8 mouse cellular contexts compared by ENCODE assay signal in genomic region chr4:115095671-115096434, GRCm38 (mm10). TPM values are rescaled to one million over a fixed set of nuclear protein-coding genes. Genes with fewer than 3 reads are reported as not detected.
DNase-seq lines count a peak whose midpoint lies in the region; ATAC-seq and TF ChIP-seq lines count a peak whose summit lies in the region.

No protein-coding gene starts in this region.

- H3K36me3 ChIP-seq in heart, embryonic 14.5 days (ENCODE audit: control insufficient read depth, insufficient read depth, low read length): no peaks in the 10 kb centered on the region
- H3K36me3 ChIP-seq in kidney, postnatal 0 days (ENCODE audit: insufficient read depth, low read length): no peaks in the 10 kb centered on the region

- peaks cover 10 to 18% of the 10 kb centered on the region in 2 experiments for H3K4me1 ChIP-seq in heart, embryonic 14.5 days (ENCODE audit: control insufficient read depth in 2 of 2, insufficient read depth in 2 of 2, low read length in 2 of 2)
- peaks cover 4% of the 10 kb centered on the region; the same call in 1 of the 2 replicates for H3K4me1 ChIP-seq in kidney, postnatal 0 days (replicated peaks; ENCODE audit: insufficient read depth, low read length)

- 1% methylated on average over 31 of the region's 31 CpGs for WGBS in heart, embryonic 14.5 days
- WGBS in kidney, postnatal 0 days: under 1% methylated on average over 31 of the region's 31 CpGs

- intact Hi-C loops in left cerebral cortex, postnatal 4 days (cut with DNase I): no loop called here
- intact Hi-C loops in left cerebral cortex, postnatal 25 days (cut with DNase I): loop anchor here (5.0 kb wide), 1 partner anchor 99 kb away; no protein-coding TSS in a partner anchor

- H3K27ac ChIP-seq in heart, embryonic 14.5 days (replicated peaks in 1 of 2; ENCODE audit: control insufficient read depth in 1 of 2, insufficient read depth in 1 of 2, low read depth in 2 of 2, low read length in 2 of 2): 0 out of 4 replicates have a peak overlapping the region, but pooled peaks of 1 of the 2 experiments have one; percentile 8
- H3K27ac ChIP-seq in kidney, postnatal 0 days: peak overlapping the region; percentile 83

- DNase-seq in left cerebral cortex, postnatal 4 days: peak; percentile 15
- no peak for DNase-seq in left cerebral cortex, postnatal 25 days (ENCODE audit: low spot score in 2 of 2)
- DNase-seq in cerebellum, postnatal 25 days: peak; percentile 22 to 37
- peak; percentile 40 for DNase-seq in kidney, postnatal 0 days (ENCODE audit: low spot score)
- DNase-seq in lung, postnatal 36 days: peak; percentile 56
- DNase-seq in spleen, postnatal 14 days (ENCODE audit: low spot score in 2 of 2): peak; percentile 74
- DNase-seq in thymus, postnatal 36 days: no peak

- peak overlapping the region; percentile 30 to 45 for H3K4me3 ChIP-seq in heart, embryonic 14.5 days (ENCODE audit: control insufficient read depth in 1 of 2, insufficient read depth in 1 of 2, low read depth in 1 of 2, low read length in 2 of 2)
- H3K4me3 ChIP-seq in kidney, postnatal 0 days (replicated peaks; ENCODE audit: low read depth, low read length): peak overlapping the region; percentile 42

- H3K9me3 ChIP-seq in heart, embryonic 14.5 days (ENCODE audit: control insufficient read depth, low read length): no peaks in the 10 kb centered on the region
- H3K9me3 ChIP-seq in kidney, postnatal 0 days (replicated peaks; ENCODE audit: low read length): no peaks in the 10 kb centered on the region

- peak overlapping the region; percentile 65 for H3K9ac ChIP-seq in heart, embryonic 14.5 days (ENCODE audit: low read length)
- peak overlapping the region; percentile 54; the same call in 1 of the 2 replicates for H3K9ac ChIP-seq in kidney, postnatal 0 days (ENCODE audit: low read depth, low read length)

- H3K27me3 ChIP-seq in heart, embryonic 14.5 days (ENCODE audit: control insufficient read depth, insufficient read depth, low read length): peaks cover 16% of the 10 kb centered on the region
- no peaks in the 10 kb centered on the region for H3K27me3 ChIP-seq in kidney, postnatal 0 days (ENCODE audit: insufficient read depth, low read length)

- TF ChIP-seq CTCF in kidney, postnatal 0 days (IDR thresholded peaks at IDR 0.05; ENCODE audit: low read depth): no peak

- H3K4me2 ChIP-seq in heart, embryonic 14.5 days (ENCODE audit: low read length): peak overlapping the region; percentile 89
- H3K4me2 ChIP-seq in kidney, postnatal 0 days (ENCODE audit: low read length): peak overlapping the region; percentile 93

- peak; percentile 75 for ATAC-seq in heart, embryonic 14.5 days (ENCODE audit: insufficient number of reproducible peaks, insufficient read depth, low FRiP score, low read depth)
- peak; percentile 68 for ATAC-seq in kidney, postnatal 0 days (replicated peaks; ENCODE audit: low FRiP score, low read depth)

RNA-seq across cellular contexts. Expression of gene Pdzk1ip1, which starts 7.3 kb away (rescaled TPM):
- total RNA-seq in left cerebral cortex, postnatal 4 days (2021): under 1 TPM; 0.84 to 0.95 TPM
- 1 to 10 TPM in 1 of 2 experiments, under 1 TPM in 1; 0.71 to 1.1 TPM for total RNA-seq in left cerebral cortex, postnatal 25 days (2021)
- 1.9 and 4.1 TPM in 2 replicates for polyA plus RNA-seq in heart, embryonic 14.5 days (2014; fragmentation: Nextera tagmentation; extraction: Ambion mirVana)
- polyA plus RNA-seq in kidney, postnatal 0 days (2015; fragmentation: Nextera tagmentation; extraction: Ambion mirVana): 681 and 685 TPM in 2 replicates

RNA-seq across cellular contexts. Expression of gene Cyp4x1, which starts 38.2 kb away (rescaled TPM):
- 10 to 100 TPM; 21.1 to 22.1 TPM for total RNA-seq in left cerebral cortex, postnatal 4 days (2021)
- 10 to 100 TPM; 11.6 to 13.8 TPM for total RNA-seq in left cerebral cortex, postnatal 25 days (2021)
- polyA plus RNA-seq in heart, embryonic 14.5 days (2014; fragmentation: Nextera tagmentation; extraction: Ambion mirVana): 0.04 TPM in 1 of 2 replicates, not detected in the other
- 0.20 and 0.21 TPM in 2 replicates for polyA plus RNA-seq in kidney, postnatal 0 days (2015; fragmentation: Nextera tagmentation; extraction: Ambion mirVana)

RNA-seq across cellular contexts. Expression of gene Tal1, which starts 39.6 kb away (rescaled TPM):
- total RNA-seq in left cerebral cortex, postnatal 4 days (2021): 1 to 10 TPM; 2.1 to 2.4 TPM
- total RNA-seq in left cerebral cortex, postnatal 25 days (2021): 1 to 10 TPM; 1.2 to 1.5 TPM
- 1.5 and 2.8 TPM in 2 replicates for polyA plus RNA-seq in heart, embryonic 14.5 days (2014; fragmentation: Nextera tagmentation; extraction: Ambion mirVana)
- polyA plus RNA-seq in kidney, postnatal 0 days (2015; fragmentation: Nextera tagmentation; extraction: Ambion mirVana): 1.0 and 1.1 TPM in 2 replicates

Comparison
In these comparisons a context has a peak if more than half of its experiments do, and no peak if none do; other contexts are left out.
1. DNase-seq: peak in left cerebral cortex, postnatal 4 days (single experiment), cerebellum, postnatal 25 days (2 of 2), kidney, postnatal 0 days (single experiment), lung, postnatal 36 days (single experiment) and spleen, postnatal 14 days (2 of 2); none in left cerebral cortex, postnatal 25 days (0 of 2) and thymus, postnatal 36 days (0 of 2).